Mouse (Mus musculus) liver, adult (tissue): Measurements from ENCODE around the gene Tanc1.

Experiments used
- GATA4 ChIP-seq: IDR thresholded peaks from 2 replicates; pipeline ENCODE4 v1.6.1; 2014; ENCODE audit warnings: mild to moderate bottlenecking, low read length; ENCODE audit not compliant: insufficient replicate concordance

Gene Tanc1

DNA sequence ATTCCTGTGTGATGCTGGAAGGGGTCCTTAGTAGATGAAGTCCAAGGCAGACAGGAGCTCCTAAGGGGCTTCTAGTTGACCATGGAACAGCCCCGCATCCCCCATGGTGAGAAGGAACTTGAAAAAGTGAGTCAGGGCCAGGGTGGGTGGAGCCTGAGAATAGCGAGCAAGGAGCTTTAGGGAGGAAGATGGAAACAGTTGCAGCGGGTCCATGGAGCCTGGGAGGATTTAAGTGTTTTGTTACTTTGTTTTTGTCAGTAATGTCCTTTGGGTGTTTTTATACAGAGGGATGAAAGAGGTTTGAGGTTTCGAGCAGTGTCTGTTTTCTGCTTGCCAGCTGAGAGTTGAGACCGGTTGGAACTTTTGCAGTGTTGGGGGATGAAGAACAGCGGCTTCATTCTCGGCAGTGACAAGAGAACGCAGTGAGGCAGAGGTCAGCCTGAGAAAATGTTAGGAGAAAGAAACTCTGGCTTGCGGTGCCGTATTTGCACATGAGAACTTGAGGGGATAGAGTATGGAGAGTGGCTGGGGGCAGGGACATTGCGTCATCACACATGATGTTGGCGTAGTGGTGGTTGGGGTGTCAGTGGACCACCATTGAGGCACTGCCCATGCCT is 130.8 kb downstream of the Tanc1 start:
- no peak for TF ChIP-seq GATA4

DNA sequence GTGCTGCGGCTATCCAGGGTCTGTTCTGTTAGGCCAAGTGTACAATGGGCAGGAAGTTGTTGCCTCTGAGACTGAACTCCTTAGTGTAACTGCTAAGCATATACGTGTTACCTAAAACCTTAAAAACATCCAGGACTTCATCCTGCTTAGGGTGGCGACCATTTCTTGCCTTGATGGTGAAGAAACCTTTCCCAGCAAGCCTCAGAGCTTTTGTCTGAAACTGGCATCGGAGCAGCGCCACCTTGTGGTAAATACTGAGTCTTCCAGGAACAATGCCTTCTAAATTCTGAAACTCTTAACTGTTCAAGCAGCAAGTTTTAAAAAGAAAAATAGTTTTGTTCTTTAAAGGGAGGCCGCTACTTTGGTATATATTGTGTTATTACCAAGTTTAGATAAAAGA is 133.6 kb downstream of the Tanc1 start:
- TF ChIP-seq GATA4 = no peak

DNA sequence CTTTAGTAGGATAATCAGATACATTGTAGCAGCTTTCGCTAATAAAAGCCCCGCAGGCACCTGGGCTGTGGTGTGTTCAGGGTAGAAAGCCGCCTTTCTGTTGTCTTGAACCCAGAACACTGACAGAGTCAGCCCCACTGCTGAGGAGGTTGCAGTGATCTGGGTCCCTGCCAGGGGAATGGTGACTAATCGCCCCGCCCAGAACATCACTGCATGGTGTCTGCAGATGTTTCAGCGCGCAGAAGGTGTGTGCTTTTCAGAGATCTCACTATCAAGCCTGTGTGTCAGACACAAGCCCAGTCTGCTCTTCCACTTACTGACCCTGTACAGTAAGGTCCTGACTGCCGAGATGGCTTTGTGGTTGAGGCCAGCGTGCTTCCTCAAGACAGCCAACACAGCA is 134.2 kb downstream of the Tanc1 start:
- no peak for TF ChIP-seq GATA4

DNA sequence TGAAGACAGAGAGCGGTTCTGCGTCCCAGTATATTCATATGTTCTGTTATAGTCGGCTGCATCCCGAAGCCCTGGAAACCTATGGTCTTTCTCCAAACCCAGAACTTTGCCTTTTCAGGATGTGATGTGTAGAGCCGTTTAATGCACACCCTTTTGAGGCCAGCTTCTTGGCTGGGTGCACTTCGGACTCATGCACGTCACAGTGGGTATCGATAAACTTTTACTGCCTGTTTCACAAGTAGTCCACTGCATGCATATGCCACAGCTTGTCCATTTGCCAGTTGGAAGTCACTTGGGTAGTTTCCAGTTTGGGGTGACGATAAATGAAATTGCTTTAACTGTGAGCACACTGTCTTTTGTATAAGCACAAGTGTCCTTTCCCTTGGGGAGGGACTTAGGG is 135.9 kb downstream of the Tanc1 start:
- no peak for TF ChIP-seq GATA4

DNA sequence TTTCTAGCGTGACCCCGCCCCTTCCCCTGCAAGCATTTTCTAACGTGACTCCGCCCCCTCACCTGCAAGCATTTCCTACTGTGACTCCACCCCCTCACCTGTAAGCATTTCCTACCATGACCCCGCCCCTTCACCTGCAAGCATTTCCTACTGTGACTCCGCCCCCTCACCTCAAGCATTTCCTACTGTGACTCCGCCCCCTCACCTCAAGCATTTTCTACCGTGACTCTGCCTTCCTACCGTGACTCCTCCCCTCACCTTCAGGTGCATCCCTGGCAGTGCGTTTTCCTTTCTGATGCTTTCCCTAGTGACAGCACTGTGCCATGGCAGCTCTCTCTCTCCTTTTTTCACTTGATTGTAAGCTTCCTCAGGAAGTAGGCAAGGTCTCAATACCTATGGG is 137.5 kb downstream of the Tanc1 start:
- TF ChIP-seq GATA4 = no peak

DNA sequence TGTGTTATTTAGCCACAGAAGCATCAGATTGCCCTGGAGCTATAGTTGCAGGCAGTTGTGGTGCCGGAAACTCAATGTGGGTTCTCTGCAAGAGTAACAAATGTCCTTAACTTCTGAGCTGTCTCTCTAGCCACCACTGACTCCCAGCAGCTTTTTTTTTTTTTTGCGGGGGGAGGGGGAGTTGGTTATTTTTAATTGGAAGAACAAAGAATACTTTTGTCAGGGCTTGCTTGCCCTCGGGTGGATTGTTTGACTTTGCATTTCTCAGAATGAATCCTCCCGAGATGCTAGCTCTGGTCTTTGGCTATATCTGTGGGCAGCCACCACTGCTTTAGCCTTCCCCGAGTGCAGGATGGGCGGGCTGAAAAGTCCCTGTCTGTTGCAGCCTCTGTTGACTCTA is 139.3 kb downstream of the Tanc1 start:
- no peak for TF ChIP-seq GATA4

DNA sequence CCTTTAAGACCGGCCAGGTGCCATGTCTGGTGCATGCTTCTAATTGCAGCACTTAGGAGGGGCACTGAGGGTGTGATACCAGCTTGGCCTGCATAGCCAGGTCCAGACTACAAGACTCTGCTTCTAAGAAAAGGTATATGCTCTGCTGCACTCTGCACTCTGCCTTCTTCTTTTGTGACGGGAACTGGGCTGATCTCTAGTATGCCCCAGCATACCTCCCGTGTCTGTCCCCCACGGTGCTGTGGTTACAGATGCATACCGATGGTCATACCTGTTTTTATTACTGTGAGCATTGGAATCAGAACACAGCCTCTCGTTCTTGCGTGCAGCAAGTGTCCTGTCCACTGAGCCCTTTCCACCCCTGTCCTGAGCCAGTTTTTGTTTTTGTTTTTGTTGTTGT is 140.3 kb downstream of the Tanc1 start:
- no peak for TF ChIP-seq GATA4

DNA sequence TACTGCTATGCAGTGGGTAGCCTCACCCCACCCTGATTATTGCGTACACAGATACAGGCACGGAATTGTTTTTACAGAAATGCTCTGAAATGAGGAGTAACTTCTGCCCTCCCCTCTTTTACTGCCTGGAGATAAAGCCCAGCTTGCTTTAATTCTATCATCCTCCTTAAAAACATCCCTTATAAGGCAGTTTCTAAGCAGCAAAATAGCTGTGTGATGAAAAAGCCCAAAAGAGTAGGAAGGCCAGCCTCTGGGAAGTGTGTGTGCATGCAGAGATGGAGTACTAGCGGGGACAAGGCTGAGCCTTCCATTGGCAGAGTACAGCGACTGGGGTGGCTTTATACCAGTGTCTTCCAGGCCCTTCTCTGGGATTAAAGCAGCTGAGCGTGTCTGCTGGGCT is 140.9 kb downstream of the Tanc1 start:
- no peak for TF ChIP-seq GATA4

DNA sequence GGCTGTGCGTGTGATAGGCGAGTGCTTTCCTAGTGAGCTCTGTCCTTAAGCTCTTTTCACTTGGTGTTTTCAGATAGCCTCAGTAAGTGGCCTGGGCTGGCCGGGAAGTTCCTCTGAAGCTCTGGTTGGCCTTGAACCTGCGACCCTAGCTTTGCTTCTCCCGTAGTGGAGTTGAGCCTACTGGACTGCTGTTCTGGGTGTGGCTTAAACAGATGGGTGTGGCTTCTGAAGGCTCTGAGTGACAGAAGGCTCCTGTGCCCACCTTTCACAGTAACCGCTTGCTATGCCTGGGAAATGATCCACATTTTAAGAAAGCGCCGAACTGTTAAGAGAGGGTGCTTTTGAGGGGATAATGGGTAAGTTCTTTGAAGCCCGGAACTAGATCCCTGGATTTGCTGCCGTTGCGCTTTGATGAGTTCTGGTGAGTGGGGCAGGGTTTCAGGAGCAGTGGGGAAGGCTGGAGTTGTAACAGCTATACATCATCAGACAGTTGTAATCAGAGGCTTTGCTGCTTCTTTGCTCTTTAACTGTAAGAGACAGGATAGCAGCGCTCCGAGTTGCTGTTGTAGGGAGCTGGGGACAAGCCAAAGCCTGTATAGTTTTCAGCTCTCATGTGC is 144.4 kb downstream of the Tanc1 start:
- TF ChIP-seq GATA4 = no peak

DNA sequence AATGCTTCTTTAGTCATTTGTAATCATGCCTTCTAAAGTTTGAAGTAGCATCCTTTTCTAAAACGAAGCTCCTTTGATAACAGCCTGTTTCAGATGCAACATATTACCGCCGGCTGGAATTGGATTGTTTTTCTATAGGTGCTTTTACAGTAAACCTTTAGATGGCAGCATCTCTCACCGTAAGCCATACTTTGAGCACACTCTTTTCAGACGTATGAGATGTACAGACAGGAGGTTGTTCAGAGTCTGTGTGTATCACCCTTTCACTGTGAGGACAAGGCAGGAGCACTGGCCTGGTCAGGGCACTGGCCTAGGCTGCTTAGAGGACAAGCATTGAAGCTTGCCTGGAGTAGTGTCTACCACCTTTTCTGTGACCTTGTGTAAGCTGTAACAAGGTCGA is 145.2 kb downstream of the Tanc1 start:
- TF ChIP-seq GATA4 = no peak

DNA sequence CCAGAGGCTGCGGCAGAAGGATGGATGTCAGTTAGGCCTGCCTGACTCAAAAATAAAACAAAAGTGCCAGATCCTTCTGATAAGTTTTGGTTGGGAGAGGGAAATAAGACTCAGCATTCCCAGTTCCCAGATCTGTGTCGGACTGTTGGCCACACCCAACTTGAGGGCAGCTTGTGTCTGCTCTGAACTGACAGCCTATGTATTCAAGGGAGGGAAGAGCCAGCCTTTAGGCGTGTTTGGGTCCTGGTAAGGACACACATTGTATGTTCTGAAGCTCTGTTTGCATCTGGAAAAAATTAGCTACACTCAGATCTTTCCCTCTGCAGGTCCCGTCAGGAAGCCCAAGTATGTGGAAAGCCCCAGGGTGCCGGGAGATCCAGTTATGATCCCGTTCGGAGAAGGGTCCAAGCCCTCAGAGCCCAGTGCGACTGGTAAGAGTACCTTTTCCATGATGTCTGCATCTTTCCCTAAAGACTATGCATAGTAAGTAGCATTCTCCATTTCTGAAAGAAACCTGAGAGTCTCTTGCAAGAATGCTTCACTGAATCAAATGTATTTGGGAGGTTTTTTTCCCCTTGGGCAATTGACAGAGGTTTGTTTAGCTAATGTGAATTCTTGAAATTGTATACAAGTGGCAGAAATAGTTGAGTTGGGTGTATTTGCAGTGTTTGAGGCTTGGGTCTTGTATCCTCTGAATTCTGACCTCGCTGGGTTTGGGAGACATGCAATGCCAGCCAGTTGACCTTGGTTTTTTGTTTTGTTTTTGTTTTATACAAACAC is 146.5 kb downstream of the Tanc1 start:
- TF ChIP-seq GATA4 = no peak

DNA sequence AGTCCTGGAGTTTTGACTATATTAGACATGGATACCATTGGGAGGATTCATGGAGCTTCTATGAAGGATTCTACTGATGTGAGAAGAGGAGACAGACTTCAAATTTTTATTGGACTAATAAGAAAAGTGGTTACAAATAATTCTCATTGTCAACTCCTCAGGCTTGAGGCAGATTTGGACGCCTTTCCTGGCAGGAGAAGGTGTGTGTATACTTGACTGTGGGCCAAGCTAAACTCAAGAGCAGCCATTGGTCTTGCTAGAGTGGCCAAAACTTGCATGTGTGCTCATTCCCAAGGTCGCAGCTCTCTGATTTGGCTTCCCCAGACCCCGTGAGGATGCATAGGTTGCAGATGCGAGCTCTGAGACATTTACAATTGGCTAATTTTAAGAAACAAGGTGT is 148.9 kb downstream of the Tanc1 start:
- no peak for TF ChIP-seq GATA4

DNA sequence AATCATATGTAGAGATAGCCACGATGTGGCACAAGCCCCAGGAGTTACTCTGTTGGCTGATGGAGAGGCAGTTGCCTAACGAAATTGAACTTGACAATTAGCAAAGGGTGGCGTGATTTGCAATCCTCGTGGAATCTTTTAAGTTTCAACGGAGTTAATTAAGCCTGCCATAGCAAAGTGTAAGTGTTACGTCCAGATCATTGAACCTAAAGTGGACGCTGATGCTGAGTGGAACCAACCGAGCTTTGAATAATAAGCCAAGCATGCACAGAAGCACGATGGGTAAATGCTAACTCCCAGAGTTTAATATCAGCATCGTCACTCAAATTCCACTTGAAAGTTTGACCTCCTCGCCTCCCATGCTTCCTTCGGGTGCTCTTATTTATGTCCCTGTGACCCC is 149.3 kb downstream of the Tanc1 start:
- no peak for TF ChIP-seq GATA4

DNA sequence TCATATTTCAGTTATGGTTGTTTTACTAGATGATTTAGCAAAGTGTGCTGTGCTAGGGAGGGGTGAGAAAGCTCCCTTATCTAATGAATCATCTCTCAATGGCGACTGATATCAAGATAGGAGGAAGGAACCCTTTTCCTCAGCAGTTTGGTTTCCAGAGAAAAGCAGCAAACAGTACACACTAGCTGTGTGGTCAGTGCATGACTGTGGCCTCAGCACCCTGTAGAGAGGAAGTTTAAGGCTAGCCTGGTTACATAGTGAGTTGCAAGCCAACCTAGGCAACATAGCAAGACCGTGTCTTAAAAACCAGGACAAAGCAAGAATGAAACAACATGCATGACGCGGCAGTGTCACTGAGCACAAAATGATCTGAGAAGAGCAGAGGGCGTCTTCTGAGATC is 150.4 kb downstream of the Tanc1 start:
- TF ChIP-seq GATA4 = no peak

DNA sequence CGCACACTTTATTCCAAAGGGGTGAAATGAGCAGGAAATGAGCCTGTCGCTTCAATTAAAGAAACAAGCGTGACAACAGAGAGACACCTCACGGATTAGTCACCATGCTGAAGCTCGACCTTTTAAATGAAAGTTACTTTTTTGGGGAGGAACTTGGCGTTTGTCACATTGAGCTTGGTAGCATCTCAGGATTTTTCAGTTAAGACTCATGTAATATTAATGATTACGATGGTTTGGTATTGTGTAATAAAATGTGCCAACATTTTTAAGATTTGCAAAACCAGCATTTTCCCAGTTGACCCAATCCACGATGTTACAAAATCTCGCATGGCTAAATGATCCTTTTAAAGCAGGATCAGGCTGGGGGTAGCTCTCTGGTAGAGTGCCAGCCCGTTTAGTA is 153.8 kb downstream of the Tanc1 start:
- no peak for TF ChIP-seq GATA4

DNA sequence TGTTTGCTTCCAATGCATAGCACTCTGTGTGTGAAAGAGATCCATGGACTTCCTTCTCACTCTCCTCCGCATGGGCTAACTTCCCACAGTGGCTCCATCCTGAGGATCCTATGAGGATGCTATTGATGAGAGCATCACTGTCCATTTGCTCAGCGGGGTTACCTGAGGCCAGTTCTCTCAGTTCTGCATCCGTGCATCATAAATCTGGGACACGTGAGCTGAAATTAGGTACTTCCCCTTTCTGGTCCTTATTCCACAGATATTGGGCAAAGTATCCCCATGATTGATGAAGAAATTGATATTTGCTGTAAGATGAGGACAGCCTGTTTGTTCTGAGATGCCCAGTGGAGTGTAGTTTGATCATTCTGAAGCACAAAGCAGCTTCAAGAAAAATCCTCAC is 156.1 kb downstream of the Tanc1 start:
- no peak for TF ChIP-seq GATA4
